Mouse (Mus musculus) kidney, adult 2 months (tissue): ENCODE measurements around the gene 1110004F10Rik. TPM values are rescaled to one million over a fixed set of nuclear protein-coding genes. Genes with fewer than 3 reads are reported as not detected.

Experiments used
- DNase-seq: peaks from one replicate; pipeline ENCODE4 v3.0.0; 2021
- H3K27ac ChIP-seq: fragments of 200-500 bp; 2 replicates; pipeline ENCODE4 v1.5.1; 2012; ENCODE audit warnings: low read depth, low read length, control low read depth, inconsistent platforms; ENCODE audit not compliant: insufficient read depth
- H3K27me3 ChIP-seq: fragments of 200-500 bp; replicated peaks from 2 replicates; pipeline ENCODE4 v1.6.1; 2012; ENCODE audit warnings: mild to moderate bottlenecking, moderate library complexity, low read length, inconsistent platforms; ENCODE audit not compliant: control insufficient read depth, insufficient read depth
- H3K36me3 ChIP-seq: fragments of 200-500 bp; 2 replicates; pipeline ENCODE4 v1.6.1; 2012; ENCODE audit warnings: mild to moderate bottlenecking, moderate library complexity, low read length, inconsistent platforms; ENCODE audit not compliant: control insufficient read depth, insufficient read depth
- H3K4me1 ChIP-seq: fragments of 200-500 bp; 2 replicates; pipeline ENCODE4 v1.6.1; 2011; ENCODE audit warnings: low read length; ENCODE audit not compliant: control insufficient read depth, insufficient read depth
- H3K4me3 ChIP-seq: fragments of 200-500 bp; 2 replicates; pipeline ENCODE4 v1.5.1; 2011; ENCODE audit warnings: mild to moderate bottlenecking, low read depth, low read length, control low read depth; ENCODE audit not compliant: insufficient read depth
- CTCF ChIP-seq: fragments of 200-500 bp; conservative IDR thresholded peaks from 2 replicates; pipeline ENCODE4 v1.5.1; 2011; ENCODE audit warnings: low read depth, mild to moderate bottlenecking, control low read depth, low read length, moderate library complexity, mixed read lengths; ENCODE audit not compliant: insufficient read depth, insufficient read length
- POLR2A ChIP-seq: fragments of 200-500 bp; IDR thresholded peaks from one replicate; pipeline ENCODE4 v1.6.1; 2011; ENCODE audit warnings: low read depth, low read length, control low read depth
- WGBS: fragments of 180-500 bp; shearing (Covaris S2); methylation state at CpG from one replicate; pipeline ENCODE4 v1.1.7; 2018; 5-methylcytosine and 5-hydroxymethylcytosine counted together
- polyA plus RNA-seq: library from polyadenylated mRNA; depleted of rRNA; stranded (reverse); fragments of >200 nt; gene quantifications from 2 replicates; pipeline ENCODE4 v1.2.3, GENCODE M21; 2012; rRNA removed

1110004F10Rik gene
- 43.8 and 53.3 TPM in 2 replicates for polyA plus RNA-seq

- no peak within 1 kb of the TSS for H3K27ac ChIP-seq
These were observed at the start of gene 1110004F10Rik for GRCm38 (mm10) chr7:116039196-116039537. 1110004F10Rik (plus strand) TSS chr7:116039397.

GRCm38 (mm10) chr7:116002726-116003125 is 36.5 kb upstream of the 1110004F10Rik start:
- Histone ChIP-seq H3K27ac (no peak overlapping the region), H3K36me3 (no peaks in the 10 kb centered on the region), H3K27me3 (no peaks in the 10 kb centered on the region), H3K4me1 (no peaks in the 10 kb centered on the region), H3K4me3 (no peak overlapping the region)
- no peak for DNase-seq
- 88% methylated on average over 4 of the region's 4 CpGs for WGBS
- TF ChIP-seq CTCF (no peak), POLR2A (no peak)

More at GRCm38 (mm10) chr7:116039196-116039537, at the start of gene 1110004F10Rik:
- peak within 1 kb of the TSS; percentile 55 for H3K4me3 ChIP-seq
- H3K4me1 ChIP-seq = no peaks in the 10 kb centered on the region
- H3K27me3 ChIP-seq = no peaks in the 10 kb centered on the region
- WGBS = 12% methylated on average over 11 of the region's 11 CpGs
- TF ChIP-seq CTCF (no peak), POLR2A (no peak)
- no peaks in the 10 kb centered on the region for H3K36me3 ChIP-seq
- no peak for DNase-seq

- TF ChIP-seq CTCF = no peak
- TF ChIP-seq POLR2A = no peak
- no peak overlapping the region for H3K4me3 ChIP-seq
- no peaks in the 10 kb centered on the region; the same call in 1 of the 2 replicates for H3K27me3 ChIP-seq
- H3K36me3 ChIP-seq = no peaks in the 10 kb centered on the region
- DNase-seq = no peak
- H3K27ac ChIP-seq = no peak overlapping the region
- WGBS = 88% methylated on average over 3 of the region's 3 CpGs
- H3K4me1 ChIP-seq = no peaks in the 10 kb centered on the region
These were observed 9.2 kb upstream of the 1110004F10Rik start for GRCm38 (mm10) chr7:116029991-116030390.

GRCm38 (mm10) chr7:116030597-116031387 is 8.4 kb upstream of the 1110004F10Rik start:
- WGBS = 55% methylated on average over 26 of the region's 26 CpGs
- DNase-seq = peak; percentile 19
- H3K27ac ChIP-seq = no peak overlapping the region
- no peaks in the 10 kb centered on the region for H3K36me3 ChIP-seq
- TF ChIP-seq CTCF = no peak
- no peak for TF ChIP-seq POLR2A
- peak overlapping the region; percentile 65 for H3K4me3 ChIP-seq
- H3K27me3 ChIP-seq = no peaks in the 10 kb centered on the region; the same call in 1 of the 2 replicates
- no peaks in the 10 kb centered on the region for H3K4me1 ChIP-seq

- TF ChIP-seq POLR2A (no peak), CTCF (no peak)
- Histone ChIP-seq H3K4me1 (no peaks in the 10 kb centered on the region), H3K27ac (no peak overlapping the region), H3K4me3 (peak overlapping the region; percentile 65), H3K36me3 (no peaks in the 10 kb centered on the region), H3K27me3 (no peaks in the 10 kb centered on the region; the same call in 1 of the 2 replicates)
- 18% methylated on average over 14 of the region's 14 CpGs for WGBS
- no peak for DNase-seq
These were observed 7.8 kb upstream of the 1110004F10Rik start for GRCm38 (mm10) chr7:116031388-116031717.

- TF ChIP-seq CTCF = no peak
- no peak for TF ChIP-seq POLR2A
- peak; percentile 78 for DNase-seq
- under 1% methylated on average over 65 of the region's 65 CpGs for WGBS
- no peaks in the 10 kb centered on the region for H3K4me1 ChIP-seq
- peak overlapping the region; percentile 65 for H3K4me3 ChIP-seq
- H3K27me3 ChIP-seq = no peaks in the 10 kb centered on the region; the same call in 1 of the 2 replicates
- H3K36me3 ChIP-seq = no peaks in the 10 kb centered on the region
- H3K27ac ChIP-seq = peak overlapping the region; percentile 18; the same call in 1 of the 2 replicates
These were observed 7.2 kb upstream of the 1110004F10Rik start for GRCm38 (mm10) chr7:116031718-116032595.
